Mouse (Mus musculus) ZHBTc4 (cell line): ENCODE results near the gene Phyhd1.

Source experiments
- DNase-seq: peaks from one replicate; pipeline ENCODE4 v3.0.0-alpha.2; 2011; ENCODE audit warnings: low read depth, low spot score

The Phyhd1 gene

GRCm38 (mm10) chr2:30255631-30256395 lies 10.2 kb upstream of the Phyhd1 start:
- no peak for DNase-seq

GRCm38 (mm10) chr2:30256616-30257350 lies 9.2 kb upstream of the Phyhd1 start:
- peak; percentile 17 for DNase-seq

- DNase-seq, result no peak
These were observed 8.1 kb upstream of the Phyhd1 start for GRCm38 (mm10) chr2:30257699-30258460.

- DNase-seq, result no peak
These were observed 7.4 kb upstream of the Phyhd1 start for GRCm38 (mm10) chr2:30258600-30258999.

GRCm38 (mm10) chr2:30259131-30260064 lies 6.6 kb upstream of the Phyhd1 start:
- no peak for DNase-seq

- peak; percentile 52 for DNase-seq
These were observed 4.8 kb upstream of the Phyhd1 start for GRCm38 (mm10) chr2:30261064-30261736.

- DNase-seq, result no peak
These were observed 3.8 kb upstream of the Phyhd1 start for GRCm38 (mm10) chr2:30261921-30262839.

- DNase-seq, result no peak
These were observed 3.1 kb upstream of the Phyhd1 start for GRCm38 (mm10) chr2:30262840-30263441.

- DNase-seq, result no peak
These were observed 2.2 kb upstream of the Phyhd1 start for GRCm38 (mm10) chr2:30263811-30264210.

GRCm38 (mm10) chr2:30264671-30265519 lies 1.1 kb upstream of the Phyhd1 start:
- DNase-seq, result peak; percentile 67

- peak; percentile 88 for DNase-seq
These were observed 464 bp downstream of the Phyhd1 start for GRCm38 (mm10) chr2:30266392-30266941.

- DNase-seq, result no peak
These were observed 1.5 kb downstream of the Phyhd1 start for GRCm38 (mm10) chr2:30267466-30267865.

- DNase-seq, result no peak
These were observed 2.4 kb downstream of the Phyhd1 start for GRCm38 (mm10) chr2:30268371-30268770.

- no peak for DNase-seq
These were observed 3.4 kb downstream of the Phyhd1 start for GRCm38 (mm10) chr2:30269241-30269990.

- peak; percentile 79 for DNase-seq
These were observed 4.1 kb downstream of the Phyhd1 start for GRCm38 (mm10) chr2:30270134-30270533.

GRCm38 (mm10) chr2:30280743-30281142 lies 14.7 kb downstream of the Phyhd1 start, which contains the start of gene Gm28038:
TSS of gene Gm28038 (plus strand) at chr2:30281043.
- DNase-seq, result no peak

- DNase-seq, result no peak
These were observed 15.6 kb downstream of the Phyhd1 start for GRCm38 (mm10) chr2:30281651-30282050.
